Mouse (Mus musculus): ENCODE data around the gene Pex10. TPM values are rescaled to one million over a fixed set of nuclear protein-coding genes. Genes with fewer than 3 reads are reported as not detected.
A peak's percentile ranks its signal among the peaks of the same experiment; 100 is the strongest.

Gene Pex10
- polyA plus RNA-seq, 3 experiments from 2014 or later = 5.8 to 8.7 (median 7.2) TPM

- no peak for ATAC-seq
These were observed 26.8 kb downstream of the Pex10 start for GRCm38 (mm10) chr4:155093431-155094149.

DNA sequence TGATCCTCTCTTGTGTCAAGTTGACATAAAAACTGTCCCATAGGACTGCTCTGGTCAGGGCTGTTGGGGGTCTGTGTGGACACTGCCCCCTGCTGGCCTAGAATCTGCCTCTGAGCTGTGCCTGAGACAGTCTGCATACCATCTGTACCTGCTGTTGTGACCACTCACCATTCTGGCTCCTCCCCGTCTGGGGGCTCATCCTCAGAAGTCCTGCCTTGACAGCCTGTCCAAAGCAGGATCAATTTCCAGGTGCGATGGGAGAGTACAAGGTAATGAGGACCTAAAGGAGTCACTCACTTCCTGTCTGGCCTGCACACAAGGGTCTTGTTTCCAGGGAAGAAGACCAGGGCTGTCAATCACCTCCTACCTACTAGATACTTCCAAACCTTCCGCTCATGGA, 27.7 kb downstream of the Pex10 start:
- no peak for ATAC-seq

DNA sequence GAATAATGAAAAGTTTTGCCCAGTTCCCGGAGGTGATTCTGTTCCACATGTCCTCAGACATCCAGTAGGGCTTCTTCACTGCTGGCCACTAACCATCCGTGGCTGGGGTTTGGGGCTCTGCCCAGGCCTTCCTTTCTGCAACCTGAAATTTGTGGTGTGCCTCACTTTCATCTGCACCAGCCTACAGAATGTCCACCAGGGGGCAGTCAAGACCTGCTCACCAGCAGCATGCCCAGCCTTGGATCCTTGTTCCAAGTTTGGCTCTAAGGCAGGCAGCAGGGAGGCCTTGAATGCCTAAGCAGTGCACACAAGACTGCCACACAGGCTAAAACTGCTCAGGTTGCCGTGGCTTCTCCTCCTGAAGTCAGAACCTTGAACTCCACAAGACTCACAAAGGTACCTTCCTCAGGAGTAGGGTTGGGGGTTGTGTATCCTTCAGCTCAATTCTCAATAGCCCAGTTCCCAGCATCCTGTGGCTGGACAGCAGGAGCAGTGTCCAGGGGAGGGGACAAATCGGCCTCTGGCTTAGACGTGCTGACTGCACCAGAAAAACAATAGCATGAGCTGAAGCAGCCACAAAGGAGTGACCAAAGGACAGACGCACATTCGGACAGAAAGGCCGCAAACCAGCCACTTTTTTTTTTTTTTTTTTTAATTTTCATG, 28.6 kb downstream of the Pex10 start:
- ATAC-seq = peak; percentile 80

DNA sequence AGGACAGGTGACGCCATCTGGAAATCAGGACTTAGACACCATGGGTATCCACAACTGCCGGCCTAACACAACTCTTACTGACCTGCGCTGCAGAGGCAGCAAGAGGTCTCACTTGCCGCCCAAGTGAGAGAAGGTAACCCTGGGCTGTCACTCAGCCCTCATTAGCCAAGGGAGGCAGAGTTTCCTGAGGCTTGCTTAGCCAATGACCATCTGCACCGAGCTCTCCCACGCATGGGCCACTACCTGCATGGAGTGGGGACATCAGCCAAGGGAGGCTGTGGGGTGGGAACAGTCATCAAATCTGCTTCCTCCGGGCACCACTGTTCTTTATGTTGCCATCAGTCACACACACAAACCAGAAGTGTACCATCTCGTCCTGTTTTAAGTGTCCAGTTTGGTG, 29.2 kb downstream of the Pex10 start:
- ATAC-seq = no peak

- ATAC-seq = no peak
These were observed 30.6 kb downstream of the Pex10 start for GRCm38 (mm10) chr4:155097452-155097851.

DNA sequence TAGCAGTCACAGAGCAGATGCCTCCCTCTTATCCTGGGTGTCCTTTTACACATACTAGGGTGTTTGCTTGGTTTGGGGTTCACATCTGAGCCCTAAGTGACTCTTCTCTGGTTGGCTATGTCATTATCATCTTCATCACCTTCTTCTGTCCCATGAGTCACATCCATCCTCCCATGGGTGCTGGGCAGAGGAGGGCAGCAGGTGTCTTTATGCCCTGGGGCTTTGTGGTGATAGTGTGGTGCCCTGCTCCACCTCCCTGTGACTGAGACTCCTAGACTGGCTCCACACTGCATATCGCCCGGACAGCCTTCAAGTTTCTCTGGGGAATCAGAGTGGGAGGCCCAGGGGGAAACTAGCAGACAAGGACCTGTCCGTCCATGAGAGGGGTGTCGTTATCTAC, 31.8 kb downstream of the Pex10 start:
- no peak for ATAC-seq

DNA sequence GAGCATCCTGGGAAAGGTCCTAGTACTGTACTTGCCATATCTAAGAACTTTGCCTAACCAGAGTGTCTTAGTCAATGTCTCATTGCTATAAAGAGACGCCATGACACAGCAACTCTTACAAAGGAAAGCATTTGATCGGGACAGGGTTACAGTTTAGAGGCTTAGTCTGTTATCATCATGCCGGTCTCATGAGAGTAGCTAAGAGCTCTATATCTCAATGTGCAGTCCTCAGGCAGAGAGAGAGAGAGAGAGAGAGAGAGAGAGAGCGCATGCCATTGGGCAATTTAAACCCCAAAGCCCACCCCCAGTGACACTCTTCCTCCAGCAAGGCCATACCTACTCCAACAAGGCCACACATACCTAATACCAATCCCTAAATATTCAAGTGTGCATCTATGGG, 41.1 kb downstream of the Pex10 start:
- ATAC-seq = no peak

DNA sequence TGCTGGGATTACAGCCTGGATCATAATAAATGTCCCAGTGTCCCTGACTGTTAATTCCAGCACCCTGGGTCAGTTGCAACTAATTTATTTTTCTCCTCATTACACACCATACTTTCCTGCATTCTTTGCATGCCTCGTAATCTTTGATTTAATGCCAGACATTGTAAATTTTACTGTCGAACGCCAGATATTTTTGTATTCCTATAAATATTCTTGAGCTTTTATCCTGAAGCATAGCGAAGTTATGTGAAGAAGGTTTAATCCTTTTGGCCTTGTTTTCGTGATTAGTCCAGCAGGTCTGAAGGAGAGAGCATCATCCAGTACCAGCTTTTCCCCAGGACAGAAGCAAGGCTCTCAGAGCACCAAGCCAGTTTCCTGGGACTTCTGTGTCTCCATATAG, 42.7 kb downstream of the Pex10 start:
- ATAC-seq = no peak

DNA sequence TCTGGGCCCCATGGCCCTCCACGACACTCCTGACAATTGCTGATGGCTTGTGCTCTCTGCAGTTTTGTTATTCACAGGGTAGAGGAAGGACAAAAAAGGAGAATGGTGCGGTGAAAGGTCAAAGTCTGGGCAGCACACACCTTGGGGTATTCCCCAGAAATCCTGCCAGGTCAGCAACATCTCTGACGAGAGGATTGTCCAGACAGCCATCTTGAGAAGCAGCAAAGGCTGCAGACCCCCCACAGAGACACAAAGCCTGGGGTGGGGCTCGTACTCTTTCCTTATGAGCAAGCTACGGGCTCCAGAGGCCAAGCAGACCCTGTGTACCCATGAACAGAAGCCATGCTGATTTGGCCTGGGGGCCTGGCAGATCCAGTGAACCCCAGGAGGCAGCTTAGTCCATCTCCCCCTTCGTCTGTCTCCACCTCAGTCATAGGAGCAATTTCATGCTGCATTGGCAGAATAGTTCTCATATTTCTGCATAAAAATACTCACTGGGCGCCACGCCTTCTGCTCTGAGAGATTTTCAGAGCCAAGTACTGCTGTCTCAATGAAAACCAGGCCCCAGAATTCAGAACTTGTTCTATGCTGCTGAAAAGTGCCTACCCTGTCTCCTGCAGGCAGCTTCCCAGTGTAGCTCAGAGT, 47.1 kb downstream of the Pex10 start:
- ATAC-seq = no peak

- ATAC-seq = no peak
These were observed 49.8 kb downstream of the Pex10 start for GRCm38 (mm10) chr4:155116607-155117006.

DNA sequence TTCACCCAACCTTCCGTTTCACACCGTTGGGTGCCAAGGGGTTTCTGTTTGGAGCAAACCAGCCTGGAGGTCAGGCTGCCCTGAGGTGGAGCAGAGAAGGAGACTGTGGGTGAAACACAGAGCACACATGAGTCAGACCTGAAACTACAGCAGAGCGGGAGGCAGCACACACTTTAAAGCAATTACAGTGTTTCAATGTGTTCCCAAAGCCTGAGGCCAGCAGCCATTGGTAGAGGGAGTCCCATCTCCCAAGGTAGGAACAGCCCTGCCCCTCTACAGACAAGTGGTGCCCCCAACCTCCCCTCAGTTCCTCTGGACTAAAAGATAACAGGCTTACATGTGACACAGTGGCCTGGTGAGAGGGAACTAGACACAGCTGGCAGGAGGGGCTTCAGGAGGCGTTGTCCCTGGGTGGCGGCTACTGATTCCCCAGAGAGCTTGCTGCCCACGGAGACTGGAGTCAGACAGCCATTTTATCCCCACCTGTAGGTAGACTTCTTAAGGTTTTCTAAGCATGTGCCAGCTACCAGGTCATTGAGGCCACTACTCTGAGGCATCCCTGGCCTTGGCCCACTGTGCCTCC, 50.7 kb downstream of the Pex10 start:
- no peak for ATAC-seq

DNA sequence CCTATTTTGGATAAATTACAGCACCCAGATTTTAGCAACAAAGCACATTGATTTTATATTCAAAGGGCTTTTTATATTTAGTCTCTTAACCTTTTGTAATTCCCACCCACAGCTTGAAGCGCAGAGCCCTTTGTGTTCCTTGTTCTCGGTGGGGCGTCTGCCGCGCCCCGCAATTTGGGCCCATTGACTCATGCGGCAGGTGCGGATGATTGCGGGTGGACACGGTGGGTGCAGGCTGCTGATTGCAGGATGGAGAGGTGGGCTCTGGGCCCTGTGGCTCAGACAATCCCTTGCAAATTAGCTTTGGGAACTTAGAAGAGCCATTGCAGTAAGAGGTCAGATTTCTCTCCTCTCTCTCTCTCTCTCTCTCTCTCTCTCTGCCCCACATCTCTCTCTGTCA, 51.5 kb downstream of the Pex10 start:
- ATAC-seq = no peak

GRCm38 (mm10) chr4:155120038-155120437, 53.2 kb downstream of the Pex10 start:
- no peak for ATAC-seq

GRCm38 (mm10) chr4:155120583-155120982, 53.8 kb downstream of the Pex10 start:
- ATAC-seq = no peak

DNA sequence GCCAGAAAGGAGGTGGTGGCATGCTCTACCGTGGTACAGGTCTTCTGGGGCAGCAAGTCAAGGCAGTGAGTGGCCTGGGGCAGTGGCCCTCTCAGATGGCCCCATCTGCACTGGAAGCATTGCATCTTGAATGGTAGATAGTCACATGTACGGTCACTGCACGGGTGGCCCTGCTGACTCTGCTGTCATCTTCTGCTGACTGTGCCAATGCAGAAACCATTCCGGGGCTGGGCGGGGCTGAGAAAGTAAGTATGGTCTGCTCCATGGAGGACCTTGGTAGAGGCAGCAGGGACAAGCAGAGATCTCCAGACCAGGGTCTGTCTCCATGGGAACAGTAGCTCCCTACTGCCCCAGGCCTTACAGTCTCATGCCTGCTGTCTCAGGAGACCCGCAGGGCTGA, 54.4 kb downstream of the Pex10 start:
- no peak for ATAC-seq

Other genes with a start within 250 kb of the Pex10 start
- not detected for gene Ttc34, start 229.6 kb upstream of the Pex10 start, polyA plus RNA-seq (2017; shearing (Covaris generic))
- gene Mmel1, start 197.4 kb upstream of the Pex10 start, polyA plus RNA-seq (2017; shearing (Covaris generic)) = not detected
- 10 to 100 TPM in 2 of 3 experiments, 1 to 10 TPM in 1; 2.8 to 17.4 (median 15.1) TPM for gene Fam213b, start 167.9 kb upstream of the Pex10 start, polyA plus RNA-seq (2017; shearing (Covaris generic))
- 100 to 1,000 TPM in 2 of 3 experiments, 10 to 100 TPM in 1; 10.2 to 157 (median 117) TPM for gene Tnfrsf14, start 138.5 kb upstream of the Pex10 start, polyA plus RNA-seq (2017; shearing (Covaris generic))
- gene Hes5, start 106.1 kb upstream of the Pex10 start, polyA plus RNA-seq (2017; shearing (Covaris generic)) = 1 to 10 TPM in 2 of 3 experiments, not detected in 1; 1.2 to 1.3 TPM
- gene Pank4, start 102.9 kb upstream of the Pex10 start, polyA plus RNA-seq (2017; shearing (Covaris generic)) = 10 to 100 TPM; 22.1 to 59.6 (median 49.1) TPM
- gene Plch2, start 10.2 kb upstream of the Pex10 start, polyA plus RNA-seq (2017; shearing (Covaris generic)) = not detected
- gene Rer1, start 19.4 kb downstream of the Pex10 start, polyA plus RNA-seq (2017; shearing (Covaris generic)) = 100 to 1,000 TPM; 101 to 140 (median 102) TPM
- gene Morn1, start 19.6 kb downstream of the Pex10 start, polyA plus RNA-seq (2017; shearing (Covaris generic)) = 1 to 10 TPM in 2 of 3 experiments, under 1 TPM in 1; 0.79 to 2.1 (median 1.7) TPM
- gene Ski, start 155.6 kb downstream of the Pex10 start, polyA plus RNA-seq (2017; shearing (Covaris generic)) = 10 to 100 TPM; 10.7 to 26.8 (median 26.8) TPM
- 10 to 100 TPM; 44.3 to 57.3 (median 51.6) TPM for gene Faap20, start 182.8 kb downstream of the Pex10 start, polyA plus RNA-seq (2017; shearing (Covaris generic))